Mouse (Mus musculus) bone marrow, adult 2 months (tissue): ENCODE results near the gene Rnaseh2c. TPM values are rescaled to one million over a fixed set of nuclear protein-coding genes. Genes with fewer than 3 reads are reported as not detected.

Experiments
- H3K27ac ChIP-seq: fragments of 200-500 bp; 2 replicates; pipeline ENCODE4 v1.5.1; 2012; ENCODE audit warnings: low read depth, mild to moderate bottlenecking, control low read depth, inconsistent platforms, low read length; ENCODE audit not compliant: control insufficient read depth, poor library complexity, insufficient read depth
- H3K4me1 ChIP-seq: fragments of 200-500 bp; 2 replicates; pipeline ENCODE4 v1.6.1; 2011; ENCODE audit warnings: low read length; ENCODE audit not compliant: control insufficient read depth, insufficient read depth
- H3K4me3 ChIP-seq: fragments of 200-500 bp; replicated peaks from 2 replicates; pipeline ENCODE3; 2011; ENCODE audit warnings: mild to moderate bottlenecking, low read depth, low read length, control low read depth; ENCODE audit not compliant: control insufficient read depth
- CTCF ChIP-seq: fragments of 200-500 bp; IDR thresholded peaks from 2 replicates; pipeline ENCODE4 v1.5.1; 2011; ENCODE audit warnings: low read length, control low read depth; ENCODE audit not compliant: control insufficient read depth, insufficient read depth
- POLR2A ChIP-seq: fragments of 200-500 bp; IDR thresholded peaks from 2 replicates; pipeline ENCODE4 v1.6.1; 2011; ENCODE audit warnings: low read depth, mild to moderate bottlenecking, control low read depth, low read length, borderline replicate concordance; ENCODE audit not compliant: control insufficient read depth
- WGBS: fragments of 180-500 bp; shearing (Covaris S2); methylation state at CpG from one replicate; pipeline ENCODE4 v1.1.7; 2018; 5-methylcytosine and 5-hydroxymethylcytosine counted together
- polyA plus RNA-seq: library from polyadenylated mRNA; stranded (reverse); fragments of >200 nt; gene quantifications from 2 replicates; pipeline ENCODE4 v1.2.4, GENCODE M21; 2011; ENCODE audit warnings: low replicate concordance; ENCODE audit not compliant: missing spikeins, insufficient read depth, insufficient read length

Rnaseh2c gene
- polyA plus RNA-seq, 1 experiment = 132 TPM

DNA sequence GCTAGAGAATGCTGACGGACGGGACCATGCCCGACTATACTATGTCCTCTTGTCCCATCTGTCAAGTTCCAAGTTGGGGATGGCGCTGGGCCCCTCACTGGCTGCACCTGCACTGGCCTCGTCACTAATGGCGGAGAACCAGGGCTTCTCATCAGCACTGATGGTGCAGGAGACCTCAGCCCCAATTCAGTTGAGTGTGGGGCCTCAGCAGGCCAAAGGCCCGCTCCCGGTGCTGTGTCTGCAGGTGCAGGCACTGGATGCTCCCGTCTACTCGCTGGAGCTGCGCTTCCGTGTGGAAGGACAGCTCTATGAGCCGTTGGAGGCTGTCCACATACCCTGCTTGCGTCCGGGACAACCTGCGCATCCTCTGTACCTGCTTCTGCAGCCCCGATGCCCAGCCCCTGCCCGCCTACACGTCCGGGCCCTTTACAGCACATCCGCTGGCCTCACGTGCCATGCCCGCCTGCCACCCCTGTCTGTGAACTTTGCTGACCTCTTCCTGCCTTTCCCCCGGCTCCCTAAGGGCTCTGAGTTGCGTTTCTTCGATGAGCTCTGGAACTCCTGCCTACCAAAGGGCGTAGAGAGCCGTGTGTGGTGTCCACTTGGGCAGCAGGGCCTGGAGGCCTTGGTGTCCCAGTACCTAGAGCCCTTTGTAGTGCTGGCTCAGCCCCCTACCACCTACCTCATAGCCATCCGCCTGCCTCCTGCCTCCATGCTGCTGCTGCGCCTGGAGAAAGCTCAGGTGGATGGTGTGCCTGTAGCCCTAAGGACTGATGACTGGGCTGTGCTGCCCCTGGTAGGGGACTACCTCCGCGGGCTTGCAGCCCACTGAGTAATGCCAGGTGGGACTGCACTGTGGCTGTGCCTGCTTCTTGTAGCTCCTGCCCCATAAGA, 31.1 kb upstream of the Rnaseh2c start:
- H3K4me1 ChIP-seq = peaks cover 4% of the 10 kb centered on the region; the same call in 1 of the 2 replicates
- 74% methylated on average over 32 of the region's 32 CpGs for WGBS
- peak overlapping the region; percentile 99 for H3K27ac ChIP-seq
- TF ChIP-seq POLR2A (no peak; the same call in 1 of the 2 replicates), CTCF (no peak)
- peak overlapping the region; percentile 47 for H3K4me3 ChIP-seq

DNA sequence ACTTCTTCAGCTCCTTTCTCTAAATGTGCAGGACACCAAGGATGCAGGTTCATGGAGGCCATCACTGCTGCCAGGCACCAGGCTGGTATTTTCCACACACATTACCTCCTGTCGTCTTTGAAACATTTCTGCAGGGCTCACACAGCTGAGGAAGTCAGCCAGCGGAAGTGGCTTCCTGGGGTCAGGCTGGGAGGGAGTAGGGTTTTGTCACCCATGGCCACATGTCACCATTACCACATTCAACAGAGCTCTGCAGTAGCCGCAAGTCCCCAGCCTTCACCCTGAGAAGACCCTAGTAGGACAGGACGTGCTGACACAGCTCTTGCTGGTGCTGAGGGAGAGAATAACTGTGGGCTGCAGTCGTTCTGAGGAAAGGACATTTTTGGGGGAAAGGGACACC, 29.8 kb upstream of the Rnaseh2c start:
- TF ChIP-seq POLR2A (no peak), CTCF (no peak)
- WGBS = 16% methylated on average over 5 of the region's 5 CpGs
- Histone ChIP-seq H3K4me3 (peak overlapping the region; percentile 45), H3K27ac (peak overlapping the region; percentile 99), H3K4me1 (peaks cover 6% of the 10 kb centered on the region; the same call in 1 of the 2 replicates)

DNA sequence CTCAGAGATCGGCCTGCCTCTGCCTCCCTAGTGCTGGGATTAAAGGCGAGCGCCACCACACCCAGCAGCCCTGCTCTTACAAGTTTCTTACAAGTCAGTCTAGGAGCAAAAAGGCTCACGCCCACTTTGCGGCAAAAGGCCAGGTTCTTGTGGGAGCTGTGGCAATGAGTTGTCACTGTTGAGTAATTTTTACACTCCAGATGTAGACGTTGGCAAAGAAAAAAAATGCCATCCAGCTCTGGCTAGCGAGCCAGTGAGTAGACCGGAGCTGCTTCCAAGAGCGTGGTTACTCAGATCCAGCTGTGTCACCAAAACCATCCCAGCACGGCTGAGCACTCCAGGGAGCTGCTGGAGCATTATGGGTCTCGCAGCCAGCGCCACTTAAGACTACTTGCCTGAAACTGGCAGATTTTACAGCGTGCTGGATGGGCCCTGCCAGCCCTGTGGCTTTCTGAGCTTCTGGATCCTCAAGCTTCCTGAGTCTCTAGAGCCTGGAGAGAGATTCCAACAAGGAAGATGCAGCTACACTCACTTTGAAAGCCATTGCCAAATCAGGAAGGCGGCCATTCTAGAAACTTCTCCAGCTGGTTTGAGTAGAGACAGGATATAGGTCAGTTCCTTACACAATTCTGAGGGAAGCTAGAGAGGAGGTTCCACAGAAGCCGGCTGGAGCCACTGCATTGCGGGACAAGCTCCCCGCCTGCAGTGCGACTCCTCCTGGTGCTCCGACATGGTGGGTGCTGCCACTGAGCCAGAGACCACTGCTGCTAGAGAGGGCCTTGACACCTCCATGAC, 29.1 kb upstream of the Rnaseh2c start:
- H3K4me3 ChIP-seq = peak overlapping the region; percentile 44
- 16% methylated on average over 19 of the region's 19 CpGs for WGBS
- peaks cover 6% of the 10 kb centered on the region; the same call in 1 of the 2 replicates for H3K4me1 ChIP-seq
- peak overlapping the region; percentile 95 for H3K27ac ChIP-seq
- TF ChIP-seq POLR2A (peak; percentile 59; the same call in 1 of the 2 replicates), CTCF (no peak)

DNA sequence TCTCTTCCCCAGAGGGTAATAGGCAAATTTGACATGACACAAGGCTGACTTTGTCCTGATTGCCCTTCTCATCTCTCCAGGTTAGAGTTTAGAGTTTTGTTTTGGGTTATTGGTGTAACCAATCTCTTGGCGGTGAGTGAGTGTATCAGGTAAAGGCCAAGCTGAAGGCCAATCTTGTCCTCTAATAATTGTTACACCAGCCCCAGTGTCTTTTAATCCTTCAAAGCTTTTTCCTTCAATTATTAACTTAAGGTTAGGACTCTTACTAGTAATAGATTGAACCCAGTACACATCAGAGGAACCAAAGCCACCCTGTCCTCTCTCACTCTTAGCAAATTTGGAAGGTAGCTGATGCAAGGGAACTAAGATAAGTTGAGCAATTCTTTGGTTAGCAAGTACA, 26.3 kb upstream of the Rnaseh2c start:
- Histone ChIP-seq H3K27ac (no peak overlapping the region), H3K4me1 (peaks cover 6% of the 10 kb centered on the region; the same call in 1 of the 2 replicates), H3K4me3 (no peak overlapping the region)
- WGBS = 68% methylated on average over 1 of the region's 1 CpGs
- TF ChIP-seq CTCF (no peak), POLR2A (no peak)

DNA sequence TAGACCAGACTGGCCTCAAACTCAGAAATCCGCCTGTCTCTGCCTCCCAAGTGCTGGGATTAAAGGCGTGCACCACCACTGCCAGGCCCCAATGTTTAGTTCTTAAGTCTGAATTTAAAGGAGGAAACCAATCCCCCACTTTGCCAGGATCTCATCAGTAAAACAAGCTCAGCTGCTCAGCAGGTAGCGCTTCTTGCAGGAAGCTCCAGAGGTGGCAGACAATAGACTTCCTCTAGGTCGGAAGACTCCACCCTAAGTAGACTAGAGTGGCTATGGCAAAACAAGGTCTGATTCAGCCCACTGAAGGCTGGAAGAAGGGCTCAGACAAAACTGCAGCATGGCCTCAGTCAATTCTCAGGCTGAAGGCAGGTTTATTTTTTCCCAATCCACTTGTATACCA, 21.7 kb upstream of the Rnaseh2c start:
- WGBS = 75% methylated on average over 4 of the region's 4 CpGs
- 0 out of 2 replicates have a peak, but pooled peaks cover 2% of the 10 kb centered on the region for H3K4me1 ChIP-seq
- H3K4me3 ChIP-seq = no peak overlapping the region
- no peak overlapping the region for H3K27ac ChIP-seq
- no peak for TF ChIP-seq CTCF
- TF ChIP-seq POLR2A = no peak

DNA sequence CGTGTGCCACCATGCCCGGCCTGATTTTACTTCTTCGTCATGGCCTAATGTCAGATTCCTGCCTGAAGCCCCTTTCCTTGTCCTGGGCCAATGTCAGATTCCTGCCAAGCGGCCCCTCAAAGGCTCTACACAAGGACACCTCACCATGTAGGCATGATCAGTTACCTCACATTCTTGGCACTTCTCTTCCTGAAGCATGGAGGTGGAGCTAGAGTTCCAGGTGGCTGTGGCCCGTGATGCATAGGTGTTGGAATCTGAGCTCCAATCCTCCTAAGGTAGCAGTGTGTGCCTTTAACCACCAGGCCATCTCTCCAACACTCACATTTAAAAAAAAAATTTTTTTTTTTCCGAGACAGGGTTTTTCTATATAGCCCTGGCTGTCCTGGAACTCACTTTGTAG, 20.9 kb upstream of the Rnaseh2c start:
- Histone ChIP-seq H3K27ac (no peak overlapping the region), H3K4me3 (no peak overlapping the region), H3K4me1 (0 out of 2 replicates have a peak, but pooled peaks cover 2% of the 10 kb centered on the region)
- no peak for TF ChIP-seq CTCF
- TF ChIP-seq POLR2A = no peak
- 80% methylated on average over 6 of the region's 6 CpGs for WGBS

DNA sequence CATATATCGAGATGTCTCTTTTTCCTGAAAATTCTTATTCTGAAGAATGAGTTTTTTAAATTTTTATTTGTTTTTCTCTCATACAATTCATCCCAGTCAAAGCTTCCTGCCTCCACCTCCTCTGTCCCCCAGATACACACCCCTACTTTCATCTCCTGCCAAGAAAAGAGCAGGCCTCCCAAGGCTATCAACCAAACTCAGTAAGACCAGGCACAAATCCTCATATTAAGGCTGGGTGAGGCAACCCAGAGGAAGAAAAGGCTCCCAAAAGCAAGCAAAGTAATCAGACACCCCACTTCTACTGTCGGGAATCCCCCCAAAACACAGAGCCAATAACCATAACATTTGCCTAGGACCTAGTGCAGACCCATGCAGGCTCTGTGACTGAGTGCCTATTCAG, 19.7 kb upstream of the Rnaseh2c start:
- 79% methylated on average over 2 of the region's 2 CpGs for WGBS
- TF ChIP-seq CTCF (no peak), POLR2A (no peak)
- Histone ChIP-seq H3K27ac (no peak overlapping the region), H3K4me3 (no peak overlapping the region), H3K4me1 (no peaks in the 10 kb centered on the region)

DNA sequence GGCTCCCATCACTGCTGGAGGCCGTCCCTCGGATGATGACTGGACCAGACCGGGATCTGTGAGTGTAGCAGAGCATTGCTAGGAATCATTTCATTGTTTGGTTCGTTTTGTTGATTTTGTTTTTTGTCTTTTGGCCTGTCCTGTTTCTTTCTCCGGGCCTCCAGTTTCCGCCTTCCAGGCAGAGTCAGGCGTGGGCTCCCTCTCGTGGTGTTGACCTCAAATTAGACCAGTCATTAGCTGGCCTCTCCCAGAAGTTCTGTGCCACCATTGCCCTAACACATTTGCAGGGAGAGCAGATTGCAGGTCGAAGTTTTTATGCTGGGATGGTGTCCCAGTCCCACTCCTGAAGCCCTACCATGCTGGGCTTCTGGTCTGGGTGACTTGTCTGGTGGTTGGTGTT, 12.5 kb upstream of the Rnaseh2c start:
- no peak overlapping the region for H3K27ac ChIP-seq
- no peak overlapping the region for H3K4me3 ChIP-seq
- H3K4me1 ChIP-seq = no peaks in the 10 kb centered on the region; the same call in 1 of the 2 replicates
- WGBS = 67% methylated on average over 9 of the region's 9 CpGs
- no peak for TF ChIP-seq POLR2A
- peak; percentile 31; the same call in 1 of the 2 replicates for TF ChIP-seq CTCF

DNA sequence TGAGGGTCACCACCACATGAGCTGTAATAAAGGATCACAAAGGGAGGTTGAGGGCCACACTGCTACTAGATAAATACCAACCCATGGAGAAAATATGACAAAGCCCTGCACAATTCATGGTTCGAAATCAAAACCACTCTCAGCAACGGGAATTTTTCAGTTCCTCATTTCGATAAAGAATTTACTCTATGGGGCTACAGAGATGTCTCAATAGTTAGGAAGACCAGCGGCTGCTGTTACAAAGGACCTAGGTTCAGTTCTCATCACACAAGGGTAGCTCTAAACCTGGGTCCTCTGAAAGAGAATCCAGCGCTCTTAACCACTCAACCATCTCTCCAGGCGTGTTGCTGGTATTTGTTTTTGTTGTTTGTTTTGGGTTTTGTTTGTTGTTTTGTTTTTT, 9.8 kb upstream of the Rnaseh2c start:
- no peak overlapping the region for H3K27ac ChIP-seq
- no peaks in the 10 kb centered on the region; the same call in 1 of the 2 replicates for H3K4me1 ChIP-seq
- TF ChIP-seq POLR2A = no peak
- no peak for TF ChIP-seq CTCF
- WGBS = 38% methylated on average over 6 of the region's 6 CpGs
- H3K4me3 ChIP-seq = no peak overlapping the region
